Mouse (Mus musculus): ENCODE measurements around the gene Gm45021. TPM values are rescaled to one million over a fixed set of nuclear protein-coding genes. Genes with fewer than 3 reads are reported as not detected.
"Not testable (repeated sequence)": the region's sequence is repeated elsewhere in the genome, so short reads cannot be mapped to it uniquely, and the experiment has no call there.

The Gm45021 gene
- polyA plus RNA-seq, 1 experiment from 2014 or later = not detected

- Histone ChIP-seq H3K4me1 (peaks cover 28% of the 10 kb centered on the region), H3K36me3 (peaks cover 43% of the 10 kb centered on the region), H3K27me3 (no peaks in the 10 kb centered on the region), H3K9me3 (peaks cover 16% of the 10 kb centered on the region; the same call in 1 of the 2 replicates), H3K4me2 (no peak overlapping the region), H3K9ac (no peak overlapping the region), H3K27ac (no peak overlapping the region), H3K4me3 (no peak overlapping the region)
- 98% methylated on average over 27 of the region's 27 CpGs for WGBS
- ATAC-seq (ENCODE audit: insufficient number of reproducible peaks, low FRiP score, low TSS enrichment, low read depth) = no peak
These were observed 7.8 kb downstream of the Gm45021 start for GRCm38 (mm10) chr6:48597233-48597625.

GRCm38 (mm10) chr6:48600594-48600993 is 11.2 kb downstream of the Gm45021 start:
- 84% methylated on average over 1 of the region's 1 CpGs for WGBS
- H3K9me3 ChIP-seq = peaks cover 16% of the 10 kb centered on the region; the same call in 1 of the 2 replicates
- no peak overlapping the region for H3K9ac ChIP-seq
- H3K4me1 ChIP-seq = peaks cover 12% of the 10 kb centered on the region; the same call in 1 of the 2 replicates
- ATAC-seq (ENCODE audit: insufficient number of reproducible peaks, low FRiP score, low TSS enrichment, low read depth) = no peak
- H3K4me3 ChIP-seq = no peak overlapping the region
- no peak overlapping the region for H3K4me2 ChIP-seq
- H3K27ac ChIP-seq = no peak overlapping the region
- peaks cover 46% of the 10 kb centered on the region for H3K36me3 ChIP-seq
- H3K27me3 ChIP-seq = no peaks in the 10 kb centered on the region

GRCm38 (mm10) chr6:48601271-48602079 is 12.1 kb downstream of the Gm45021 start, which contains the start of gene Zfp775:
Gene Zfp775, plus strand, starts transcription at chr6:48602063.
- peaks cover 40% of the 10 kb centered on the region for H3K36me3 ChIP-seq
- H3K27me3 ChIP-seq = no peaks in the 10 kb centered on the region
- 4% methylated on average over 42 of the region's 42 CpGs for WGBS
- H3K27ac ChIP-seq = peak within 1 kb of the TSS; percentile 79
- peak; percentile 96 for ATAC-seq (ENCODE audit: insufficient number of reproducible peaks, low FRiP score, low TSS enrichment, low read depth)
- H3K4me3 ChIP-seq = peak within 1 kb of the TSS; percentile 65
- peaks cover 12% of the 10 kb centered on the region; the same call in 1 of the 2 replicates for H3K4me1 ChIP-seq
- peak within 1 kb of the TSS; percentile 63 for H3K9ac ChIP-seq
- peaks cover 14% of the 10 kb centered on the region; the same call in 1 of the 2 replicates for H3K9me3 ChIP-seq
- H3K4me2 ChIP-seq = peak within 1 kb of the TSS; percentile 88

- Histone ChIP-seq H3K9me3 (peaks cover 8% of the 10 kb centered on the region; the same call in 1 of the 2 replicates), H3K4me3 (peak overlapping the region; percentile 65), H3K4me2 (peak overlapping the region; percentile 88), H3K27ac (peak overlapping the region; percentile 79), H3K27me3 (no peaks in the 10 kb centered on the region), H3K4me1 (peaks cover 12% of the 10 kb centered on the region; the same call in 1 of the 2 replicates), H3K36me3 (peaks cover 32% of the 10 kb centered on the region), H3K9ac (peak overlapping the region; percentile 63)
- ATAC-seq (ENCODE audit: insufficient number of reproducible peaks, low FRiP score, low TSS enrichment, low read depth) = peak; percentile 78
- under 1% methylated on average over 28 of the region's 28 CpGs for WGBS
These were observed 12.8 kb downstream of the Gm45021 start for GRCm38 (mm10) chr6:48602080-48602741.

GRCm38 (mm10) chr6:48608124-48608523 is 18.7 kb downstream of the Gm45021 start:
- Histone ChIP-seq H3K4me1 (no peaks in the 10 kb centered on the region), H3K9ac (no peak overlapping the region), H3K27ac (no peak overlapping the region), H3K9me3 (no peaks in the 10 kb centered on the region), H3K36me3 (peaks cover 4% of the 10 kb centered on the region; the same call in 1 of the 2 replicates), H3K4me2 (no peak overlapping the region), H3K4me3 (no peak overlapping the region), H3K27me3 (no peaks in the 10 kb centered on the region)
- WGBS = 50% methylated on average over 2 of the region's 2 CpGs
- ATAC-seq (ENCODE audit: insufficient number of reproducible peaks, low FRiP score, low TSS enrichment, low read depth) = no peak

- Histone ChIP-seq H3K4me1 (no peaks in the 10 kb centered on the region), H3K9ac (no peak overlapping the region), H3K9me3 (no peaks in the 10 kb centered on the region), H3K27me3 (no peaks in the 10 kb centered on the region), H3K27ac (no peak overlapping the region; the same call in 1 of the 2 replicates), H3K36me3 (peaks cover 10% of the 10 kb centered on the region; the same call in 1 of the 2 replicates), H3K4me2 (no peak overlapping the region), H3K4me3 (no peak overlapping the region)
- 63% methylated on average over 7 of the region's 7 CpGs for WGBS
- ATAC-seq (ENCODE audit: insufficient number of reproducible peaks, low FRiP score, low TSS enrichment, low read depth) = 0 out of 2 replicates have a peak, but pooled peaks have one; percentile 19
These were observed 20.1 kb downstream of the Gm45021 start for GRCm38 (mm10) chr6:48609512-48609911.

GRCm38 (mm10) chr6:48610657-48611056 is 21.2 kb downstream of the Gm45021 start:
- Histone ChIP-seq H3K9me3 (no peaks in the 10 kb centered on the region), H3K27me3 (no peaks in the 10 kb centered on the region), H3K36me3 (peaks cover 11% of the 10 kb centered on the region; the same call in 1 of the 2 replicates), H3K27ac (no peak overlapping the region), H3K4me2 (no peak overlapping the region), H3K9ac (no peak overlapping the region), H3K4me3 (no peak overlapping the region), H3K4me1 (no peaks in the 10 kb centered on the region)
- WGBS = 85% methylated on average over 3 of the region's 3 CpGs
- no peak for ATAC-seq (ENCODE audit: insufficient number of reproducible peaks, low FRiP score, low TSS enrichment, low read depth)

- no peaks in the 10 kb centered on the region for H3K4me1 ChIP-seq
- H3K27me3 ChIP-seq = no peaks in the 10 kb centered on the region
- H3K4me2 ChIP-seq = no peak overlapping the region
- no peak overlapping the region for H3K27ac ChIP-seq
- H3K9ac ChIP-seq = no peak overlapping the region
- peaks cover 15% of the 10 kb centered on the region; the same call in 1 of the 2 replicates for H3K36me3 ChIP-seq
- no peak overlapping the region for H3K4me3 ChIP-seq
- 82% methylated on average over 4 of the region's 4 CpGs for WGBS
- no peak for ATAC-seq (ENCODE audit: insufficient number of reproducible peaks, low FRiP score, low TSS enrichment, low read depth)
- no peaks in the 10 kb centered on the region for H3K9me3 ChIP-seq
These were observed 24.1 kb downstream of the Gm45021 start for GRCm38 (mm10) chr6:48613464-48613863.

GRCm38 (mm10) chr6:48614756-48615155 is 25.3 kb downstream of the Gm45021 start:
- peaks cover 23% of the 10 kb centered on the region for H3K36me3 ChIP-seq
- no peaks in the 10 kb centered on the region for H3K27me3 ChIP-seq
- 91% methylated on average over 5 of the region's 5 CpGs for WGBS
- H3K4me2 ChIP-seq = no peak overlapping the region
- no peaks in the 10 kb centered on the region for H3K9me3 ChIP-seq
- no peak overlapping the region for H3K4me3 ChIP-seq
- no peak overlapping the region for H3K9ac ChIP-seq
- H3K4me1 ChIP-seq = no peaks in the 10 kb centered on the region
- no peak overlapping the region for H3K27ac ChIP-seq
- ATAC-seq (ENCODE audit: insufficient number of reproducible peaks, low FRiP score, low TSS enrichment, low read depth) = no peak

GRCm38 (mm10) chr6:48620031-48620430 is 30.6 kb downstream of the Gm45021 start:
- H3K4me3 ChIP-seq = no peak overlapping the region
- 96% methylated on average over 30 of the region's 30 CpGs for WGBS
- H3K4me1 ChIP-seq = no peaks in the 10 kb centered on the region
- peaks cover 27% of the 10 kb centered on the region for H3K36me3 ChIP-seq
- peaks cover under 1% of the 10 kb centered on the region; the same call in 1 of the 2 replicates for H3K27me3 ChIP-seq
- no peak overlapping the region for H3K27ac ChIP-seq
- no peaks in the 10 kb centered on the region for H3K9me3 ChIP-seq
- H3K4me2 ChIP-seq = no peak overlapping the region
- ATAC-seq (ENCODE audit: insufficient number of reproducible peaks, low FRiP score, low TSS enrichment, low read depth) = no peak
- no peak overlapping the region for H3K9ac ChIP-seq

- Histone ChIP-seq H3K36me3 (peaks cover 23% of the 10 kb centered on the region), H3K27me3 (peaks cover 17% of the 10 kb centered on the region)
- H3K9ac ChIP-seq; ATAC-seq (ENCODE audit: insufficient number of reproducible peaks, low FRiP score, low TSS enrichment, low read depth); H3K27ac ChIP-seq; H3K4me3 ChIP-seq; H3K4me2 ChIP-seq; H3K4me1 ChIP-seq; H3K9me3 ChIP-seq: not testable (repeated sequence)
- WGBS = 87% methylated on average over 8 of the region's 8 CpGs
These were observed 32.9 kb downstream of the Gm45021 start for GRCm38 (mm10) chr6:48622186-48622843.
